Mouse (Mus musculus) bone marrow macrophage, adult 2 months (primary cell): ENCODE results near the gene Hist1h2ac. TPM values are rescaled to one million over a fixed set of nuclear protein-coding genes. Genes with fewer than 3 reads are reported as not detected.

Source experiments
- H3K27ac ChIP-seq: 2 replicates; pipeline ENCODE4 v1.5.1; 2012; ENCODE audit warnings: low read depth, low read length; ENCODE audit not compliant: insufficient read depth
- H3K4me1 ChIP-seq: 2 replicates; pipeline ENCODE4 v1.6.1; 2012; ENCODE audit warnings: low read length; ENCODE audit not compliant: control insufficient read depth, insufficient read depth
- H3K4me3 ChIP-seq: 2 replicates; pipeline ENCODE4 v1.5.1; 2012; ENCODE audit warnings: mild to moderate bottlenecking, low read length, moderate library complexity; ENCODE audit not compliant: insufficient read depth
- CTCF ChIP-seq: IDR thresholded peaks from 2 replicates; pipeline ENCODE4 v1.5.1; 2012; ENCODE audit warnings: low read depth, mild to moderate bottlenecking, low read length, moderate library complexity
- POLR2A ChIP-seq: IDR thresholded peaks from 2 replicates; pipeline ENCODE4 v1.6.1; 2012; ENCODE audit warnings: mild to moderate bottlenecking, low read depth, low read length, borderline replicate concordance
- polyA plus RNA-seq: library from polyadenylated mRNA; stranded (reverse); fragments of >200 nt; gene quantifications from 2 replicates; pipeline ENCODE4 v1.2.4, GENCODE M21; 2012; ENCODE audit not compliant: missing spikeins, insufficient read depth, insufficient read length

Hist1h2ac gene
- polyA plus RNA-seq, 1 experiment = 0.40 TPM

DNA sequence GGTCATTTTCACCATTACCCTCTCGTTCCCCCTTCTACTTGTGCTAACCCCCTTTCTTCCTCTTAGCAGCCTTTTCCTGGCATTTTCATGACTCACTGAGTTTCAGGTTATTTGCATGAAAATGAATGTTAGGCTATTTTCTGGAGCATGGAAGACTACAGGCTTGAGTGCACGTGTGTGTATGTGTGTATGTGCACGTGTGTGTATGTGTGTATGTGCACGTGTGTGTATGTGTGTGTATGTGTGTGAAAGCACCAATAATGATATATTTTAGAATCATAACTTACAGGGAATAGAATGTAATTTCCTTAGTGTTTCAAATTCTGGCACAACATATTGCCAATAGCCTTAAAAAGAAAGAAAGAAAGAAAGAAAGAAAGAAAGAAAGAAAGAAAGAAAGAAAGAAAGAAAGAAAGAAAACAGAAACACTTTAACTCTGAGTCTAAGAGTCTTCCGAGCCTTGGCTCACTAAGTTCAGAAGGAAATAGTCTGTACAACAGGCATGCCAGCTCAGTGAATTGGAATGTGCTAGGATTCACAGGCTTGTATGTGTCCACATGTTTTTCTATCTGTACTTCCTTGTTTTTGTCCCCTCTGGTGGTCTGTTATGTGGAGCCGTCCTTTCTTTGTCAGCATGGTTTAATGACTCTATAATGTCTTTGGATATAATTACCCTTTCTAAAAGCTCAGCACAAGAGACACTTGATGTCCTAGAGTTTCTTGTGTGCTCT, 23.9 kb downstream of the Hist1h2ac start:
- Histone ChIP-seq H3K4me1 (peaks cover 23% of the 10 kb centered on the region), H3K4me3 (no peak overlapping the region), H3K27ac (peak overlapping the region; percentile 57)
- TF ChIP-seq CTCF = no peak
- TF ChIP-seq POLR2A = no peak

Other genes starting within 250 kb of the Hist1h2ac start
- not detected in 2 replicates for gene Btn1a1, start 218.0 kb downstream of the Hist1h2ac start, polyA plus RNA-seq
- gene Btn2a2, start 195.1 kb downstream of the Hist1h2ac start, polyA plus RNA-seq = not detected in 2 replicates
- gene Hist1h4h, start 152.9 kb downstream of the Hist1h2ac start, polyA plus RNA-seq = 2.5 and 3.1 TPM in 2 replicates
- 42.5 and 76.9 TPM in 2 replicates for gene Hist1h2af, start 150.0 kb downstream of the Hist1h2ac start, polyA plus RNA-seq
- not detected in 2 replicates for gene Hist1h3g, start 148.5 kb downstream of the Hist1h2ac start, polyA plus RNA-seq
- gene Hist1h2bh, start 140.6 kb downstream of the Hist1h2ac start, polyA plus RNA-seq = 0.71 and 0.97 TPM in 2 replicates
- gene Hist1h3f, start 139.9 kb downstream of the Hist1h2ac start, polyA plus RNA-seq = 0.80 TPM in 1 of 2 replicates, not detected in the other
- gene Hist1h4f, start 132.3 kb downstream of the Hist1h2ac start, polyA plus RNA-seq = 4.7 TPM in 1 of 2 replicates, not detected in the other
- gene Hist1h1d, start 130.7 kb downstream of the Hist1h2ac start, polyA plus RNA-seq = 0.11 and 0.39 TPM in 2 replicates
- gene Hist1h3e, start 121.6 kb downstream of the Hist1h2ac start, polyA plus RNA-seq = 1.5 and 3.6 TPM in 2 replicates
- gene Hist1h2ae, start 112.7 kb downstream of the Hist1h2ac start, polyA plus RNA-seq = 1.7 TPM in 1 of 2 replicates, not detected in the other
- gene Hist1h2bg, start 112.6 kb downstream of the Hist1h2ac start, polyA plus RNA-seq = 9.8 and 11.9 TPM in 2 replicates
- 3.8 and 7.9 TPM in 2 replicates for gene Hist1h2bf, start 109.8 kb downstream of the Hist1h2ac start, polyA plus RNA-seq
- gene Hist1h2ad, start 109.6 kb downstream of the Hist1h2ac start, polyA plus RNA-seq = not detected in 2 replicates
- 2.3 and 3.2 TPM in 2 replicates for gene Hist1h3d, start 108.2 kb downstream of the Hist1h2ac start, polyA plus RNA-seq
- 1.6 and 2.5 TPM in 2 replicates for gene Hist1h4d, start 102.3 kb downstream of the Hist1h2ac start, polyA plus RNA-seq
- 0.86 and 2.1 TPM in 2 replicates for gene Hist1h2be, start 62.8 kb downstream of the Hist1h2ac start, polyA plus RNA-seq
- 2.6 TPM in 2 replicates for gene Hist1h1e, start 61.4 kb downstream of the Hist1h2ac start, polyA plus RNA-seq
- gene Hist1h2bc, start 251 bp upstream of the Hist1h2ac start, polyA plus RNA-seq = 55.8 and 61.9 TPM in 2 replicates
- gene Hist1h1t, start 11.9 kb upstream of the Hist1h2ac start, polyA plus RNA-seq = 0.62 TPM in 1 of 2 replicates, not detected in the other
- gene Hist1h4c, start 14.5 kb upstream of the Hist1h2ac start, polyA plus RNA-seq = not detected in 2 replicates
- gene Hfe, start 26.9 kb upstream of the Hist1h2ac start, polyA plus RNA-seq = 95.3 and 104 TPM in 2 replicates
- gene Hist1h1c, start 54.9 kb upstream of the Hist1h2ac start, polyA plus RNA-seq = 75.5 and 80.8 TPM in 2 replicates
- gene Hist1h3c, start 61.7 kb upstream of the Hist1h2ac start, polyA plus RNA-seq = 1.2 TPM in 1 of 2 replicates, not detected in the other
- 1.3 TPM in 1 of 2 replicates, not detected in the other for gene Hist1h2bb, start 62.8 kb upstream of the Hist1h2ac start, polyA plus RNA-seq
- gene Hist1h2ab, start 67.2 kb upstream of the Hist1h2ac start, polyA plus RNA-seq = 4.3 and 8.4 TPM in 2 replicates
- 2.1 and 4.8 TPM in 2 replicates for gene Hist1h3b, start 68.3 kb upstream of the Hist1h2ac start, polyA plus RNA-seq
- 4.5 and 5.1 TPM in 2 replicates for gene Hist1h4b, start 73.1 kb upstream of the Hist1h2ac start, polyA plus RNA-seq
- gene Hist1h4a, start 77.3 kb upstream of the Hist1h2ac start, polyA plus RNA-seq = not detected in 2 replicates
- not detected in 2 replicates for gene Hist1h3a, start 78.4 kb upstream of the Hist1h2ac start, polyA plus RNA-seq
- not detected in 2 replicates for gene Hist1h1a, start 79.7 kb upstream of the Hist1h2ac start, polyA plus RNA-seq
- gene Trim38, start 86.0 kb upstream of the Hist1h2ac start, polyA plus RNA-seq = not detected in 2 replicates
- not detected in 2 replicates for gene Slc17a2, start 123.0 kb upstream of the Hist1h2ac start, polyA plus RNA-seq
- not detected in 2 replicates for gene Slc17a3, start 155.5 kb upstream of the Hist1h2ac start, polyA plus RNA-seq
- gene Slc17a1, start 183.8 kb upstream of the Hist1h2ac start, polyA plus RNA-seq = not detected in 2 replicates
- not detected in 2 replicates for gene Slc17a4, start 231.1 kb upstream of the Hist1h2ac start, polyA plus RNA-seq